Comparison of ENCODE assay signal across 17 mouse cellular contexts in genomic region chr6:146230373-146230788, GRCm38 (mm10).
A peak's percentile ranks its signal among the peaks of the same experiment; 100 is the strongest.
DNase-seq lines count a peak whose midpoint lies in the region; ATAC-seq and TF ChIP-seq lines count a peak whose summit lies in the region.
"Had no signal": no experiment of that assay in that cellular context is flagged by ENCODE, and none has a peak within 500 bp of the region (broad histone marks: within the 10 kb centered on the region; RNA-seq: fewer than 3 reads in every experiment).

No protein-coding gene starts in this region.

- no peaks in the 10 kb centered on the region for H3K9me3 ChIP-seq in midbrain, embryonic 11.5 days (ENCODE audit: control insufficient read depth, low read length)
- no peaks in the 10 kb centered on the region for H3K9me3 ChIP-seq in midbrain, postnatal 0 days (ENCODE audit: low read length)
- H3K9me3 ChIP-seq: embryonic facial prominence, embryonic 12.5 days; lung, embryonic 15.5 days had no signal

- H3K4me3 ChIP-seq in midbrain, embryonic 11.5 days (ENCODE audit: low read depth, low read length), result no peak overlapping the region
- no peak overlapping the region for H3K4me3 ChIP-seq in midbrain, postnatal 0 days (ENCODE audit: low read depth, low read length)
- H3K4me3 ChIP-seq: embryonic facial prominence, embryonic 12.5 days; lung, embryonic 15.5 days had no signal

- TF ChIP-seq CTCF in midbrain, postnatal 0 days (IDR thresholded peaks at IDR 0.05), result no peak

- peak; percentile 51 for DNase-seq in midbrain, embryonic 11.5 days (ENCODE audit: low spot score, missing footprints)
- no peak for DNase-seq in midbrain, postnatal 0 days (ENCODE audit: low spot score)
- DNase-seq in ZHBTc4 (ENCODE audit: low read depth, low spot score), result peak; percentile 19
- no peak for DNase-seq in embryo, embryonic 9.5 days (ENCODE audit: extremely low spot score)
- DNase-seq in cerebellum, adult 11-12 months, result no peak
- DNase-seq in lung, postnatal 36 days, result no peak
- DNase-seq: adrenal gland, adult 8-10 months; cerebellum, adult 8-10 months; heart, adult 18-20 months; heart, postnatal 10 days; thymus, postnatal 36 days had no signal

- H3K4me1 ChIP-seq in midbrain, embryonic 11.5 days (ENCODE audit: control insufficient read depth, insufficient read depth, low read length), result 0 out of 2 replicates have a peak, but pooled peaks cover 3% of the 10 kb centered on the region
- no peaks in the 10 kb centered on the region for H3K4me1 ChIP-seq in midbrain, postnatal 0 days (ENCODE audit: insufficient read depth, low read length)
- H3K4me1 ChIP-seq: lung, embryonic 15.5 days had no signal

- no peaks in the 10 kb centered on the region for H3K36me3 ChIP-seq in midbrain, embryonic 11.5 days (ENCODE audit: control insufficient read depth, insufficient read depth, low read length)
- H3K36me3 ChIP-seq in midbrain, postnatal 0 days (ENCODE audit: insufficient read depth, low read length), result no peaks in the 10 kb centered on the region
- H3K36me3 ChIP-seq: embryonic facial prominence, embryonic 12.5 days; lung, embryonic 15.5 days had no signal

- WGBS in midbrain, embryonic 11.5 days, result 68% methylated on average over 9 of the region's 9 CpGs
- 52% methylated on average over 9 of the region's 9 CpGs for WGBS in midbrain, postnatal 0 days

- H3K27ac ChIP-seq in midbrain, embryonic 11.5 days (ENCODE audit: low read depth, low read length), result no peak overlapping the region
- H3K27ac ChIP-seq in midbrain, postnatal 0 days (ENCODE audit: low read depth, low read length), result no peak overlapping the region
- H3K27ac ChIP-seq: embryonic facial prominence, embryonic 12.5 days; lung, embryonic 15.5 days had no signal

- H3K4me2 ChIP-seq in midbrain, embryonic 11.5 days, result no peak overlapping the region
- no peak overlapping the region for H3K4me2 ChIP-seq in midbrain, postnatal 0 days (ENCODE audit: low read depth, low read length, poor library complexity, severe bottlenecking)
- H3K4me2 ChIP-seq: embryonic facial prominence, embryonic 12.5 days; lung, embryonic 15.5 days had no signal

- H3K27me3 ChIP-seq in midbrain, embryonic 11.5 days (ENCODE audit: control insufficient read depth, insufficient read depth, low read length), result no peaks in the 10 kb centered on the region
- no peaks in the 10 kb centered on the region for H3K27me3 ChIP-seq in midbrain, postnatal 0 days (ENCODE audit: insufficient read depth, low read length)
- H3K27me3 ChIP-seq: embryonic facial prominence, embryonic 12.5 days; lung, embryonic 15.5 days; Patski had no signal

- ATAC-seq in midbrain, embryonic 11.5 days (ENCODE audit: low FRiP score), result no peak
- no peak for ATAC-seq in midbrain, postnatal 0 days (ENCODE audit: low FRiP score)
- ATAC-seq in erythroid progenitor cell, adult 5-6 weeks (replicated peaks; ENCODE audit: low FRiP score, poor library complexity, severe bottlenecking), result peak; percentile 88
- ATAC-seq in megakaryocyte, adult 5-6 weeks (ENCODE audit: poor library complexity, severe bottlenecking), result peak; percentile 86
- ATAC-seq: inflammation-experienced regulatory T-cells, adult 6 months had no signal

- no peak overlapping the region for H3K9ac ChIP-seq in midbrain, embryonic 11.5 days (ENCODE audit: low read length)
- no peak overlapping the region for H3K9ac ChIP-seq in midbrain, postnatal 0 days (replicated peaks; ENCODE audit: low read length, poor library complexity, severe bottlenecking)
- H3K9ac ChIP-seq: embryonic facial prominence, embryonic 12.5 days; lung, embryonic 15.5 days had no signal

Comparison
In these comparisons a context has a peak if more than half of its experiments do, and no peak if none do; other contexts are left out.
1. DNase-seq: peak in midbrain, embryonic 11.5 days (single experiment) and ZHBTc4 (single experiment); none in midbrain, postnatal 0 days (single experiment), embryo, embryonic 9.5 days (single experiment), cerebellum, adult 11-12 months (single experiment) and lung, postnatal 36 days (single experiment).
2. ATAC-seq: peak in erythroid progenitor cell, adult 5-6 weeks (single experiment) and megakaryocyte, adult 5-6 weeks (single experiment); none in midbrain, embryonic 11.5 days (single experiment) and midbrain, postnatal 0 days (single experiment).